Mouse (Mus musculus) MEL (cell line): ENCODE measurements at regions not wholly inside any gene's neighbourhood (a gene's known extent, or its start where the extent isn't known, plus 50 kb on each side); places are given as distances from the start of the nearest gene placed in this dataset.

Source experiments
- CTCF ChIP-seq, 3 experiments: IDR thresholded peaks in 2 of 3; conservative IDR thresholded peaks in 1 of 3; 2 replicates each; pipeline ENCODE4 v1.5.1; 2011 to 2012; ENCODE audit warnings: low read length in 3 of 3, low read depth in 2 of 3, mild to moderate bottlenecking in 2 of 3, improper control_type of control experiment in 1 of 3, inconsistent platforms in 1 of 3, mixed read lengths in 1 of 3, moderate library complexity in 1 of 3; ENCODE audit not compliant: control insufficient read depth in 1 of 3, insufficient read depth in 1 of 3, poor library complexity in 1 of 3, severe bottlenecking in 1 of 3
- E2F4 ChIP-seq: IDR thresholded peaks from 2 replicates; pipeline ENCODE4 v1.6.1; 2011; ENCODE audit warnings: low read depth, low read length, improper control_type of control experiment, borderline replicate concordance
- EP300 ChIP-seq, 2 experiments: IDR thresholded peaks; 2 replicates each; pipeline ENCODE4 v1.6.1; 2011; ENCODE audit warnings: improper control_type of control experiment in 2 of 2, low read length in 2 of 2, low read depth in 1 of 2, mild to moderate bottlenecking in 1 of 2
- HCFC1 ChIP-seq: IDR thresholded peaks from 2 replicates; pipeline ENCODE4 v1.6.1; 2012; ENCODE audit warnings: low read depth, mild to moderate bottlenecking, inconsistent platforms, low read length, improper control_type of control experiment, moderate library complexity
- POLR2AphosphoS2 ChIP-seq: IDR thresholded peaks from 2 replicates; pipeline ENCODE4 v1.6.1; 2011; ENCODE audit warnings: low read length, improper control_type of control experiment
- RCOR1 ChIP-seq: IDR thresholded peaks from 2 replicates; pipeline ENCODE4 v1.6.1; 2012; ENCODE audit warnings: low read depth, mild to moderate bottlenecking, inconsistent platforms, low read length, improper control_type of control experiment
- ZKSCAN1 ChIP-seq: IDR thresholded peaks from 2 replicates; pipeline ENCODE4 v1.6.1; 2012; ENCODE audit warnings: low read depth, mild to moderate bottlenecking, inconsistent platforms, low read length, improper control_type of control experiment, moderate library complexity

GRCm38 (mm10) chr13:46173103-46173502 lies 100.4 kb upstream of the Stmnd1 start:
- TF ChIP-seq POLR2AphosphoS2 (no peak), ZKSCAN1 (no peak), EP300 (IDR thresholded peaks at IDR 0.05; ENCODE audit: low read depth in 1 of 2, low read length in 2 of 2) (no peak), RCOR1 (no peak), CTCF (IDR thresholded peaks at IDR 0.05 in 2 of 3, conservative IDR thresholded peaks at IDR 0.05 in 1 of 3; ENCODE audit: control insufficient read depth in 1 of 3, insufficient read depth in 1 of 3, low read depth in 2 of 3, low read length in 3 of 3, poor library complexity in 1 of 3, severe bottlenecking in 1 of 3) (no peak), E2F4 (no peak), HCFC1 (no peak)
